Mouse (Mus musculus): ENCODE data around the gene Avl9.

Gene Avl9

GRCm38 (mm10) chr6:56794834-56795233 lies 80.1 kb downstream of the Avl9 start:
- no peak for DNase-seq (ENCODE audit: low spot score in 2 of 2)

- no peak for DNase-seq (ENCODE audit: low spot score in 2 of 2)
Observed at GRCm38 (mm10) chr6:56796232-56796631, 81.5 kb downstream of the Avl9 start.

DNA sequence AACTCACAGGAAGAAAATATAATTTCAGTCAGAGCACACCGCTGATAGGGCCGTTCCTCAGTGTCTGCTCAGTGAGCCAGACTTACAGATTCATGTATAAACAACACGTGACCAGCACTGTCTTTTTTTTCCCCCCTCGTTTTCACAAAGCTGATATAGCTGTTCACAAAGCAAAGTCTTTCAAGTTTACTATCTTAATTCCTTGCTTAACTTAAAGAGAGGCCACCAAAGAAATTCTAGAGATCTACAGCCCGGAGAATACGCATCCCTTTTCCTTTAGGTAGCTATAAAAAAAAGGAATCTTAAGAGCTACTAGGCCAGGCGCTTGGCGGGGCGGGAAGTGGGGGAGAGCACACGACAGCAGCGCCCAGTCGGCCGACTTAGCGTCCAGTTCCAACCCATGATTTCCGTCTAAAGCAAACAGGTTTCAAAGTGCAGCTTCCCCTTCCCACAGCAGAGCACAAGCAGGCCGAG lies 82.0 kb downstream of the Avl9 start:
- DNase-seq (ENCODE audit: low spot score in 2 of 2), result peak; percentile 33 to 50

GRCm38 (mm10) chr6:56797311-56798151 lies 82.8 kb downstream of the Avl9 start, which contains the start of gene Kbtbd2:
Gene Kbtbd2 (minus strand): TSS chr6:56797813.
- peak; percentile 94 to 95 for DNase-seq (ENCODE audit: low spot score in 2 of 2)

GRCm38 (mm10) chr6:56798152-56798465 lies 83.4 kb downstream of the Avl9 start:
- no peak for DNase-seq (ENCODE audit: low spot score in 2 of 2)

GRCm38 (mm10) chr6:56805026-56805425 lies 90.3 kb downstream of the Avl9 start:
- DNase-seq (ENCODE audit: low spot score in 2 of 2), result no peak

DNA sequence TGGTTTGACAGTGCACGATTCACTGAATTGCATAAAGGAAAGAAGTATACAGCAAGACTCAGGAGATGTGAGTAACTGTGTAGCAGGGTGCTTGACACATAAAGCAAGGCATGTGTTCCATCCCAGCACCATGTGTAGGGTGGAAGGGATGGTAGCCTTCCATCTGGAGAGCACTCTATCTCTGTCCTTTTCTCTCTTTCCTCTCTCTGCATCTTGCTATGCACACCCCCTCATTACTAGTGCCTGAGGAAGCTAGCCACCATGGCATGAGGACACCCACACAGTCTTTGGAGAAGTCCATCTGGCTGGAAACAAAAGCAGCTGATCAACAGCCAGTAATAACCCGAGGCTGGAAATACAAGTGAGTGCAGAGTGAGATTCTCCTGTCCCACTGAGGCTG lies 91.5 kb downstream of the Avl9 start:
- DNase-seq (ENCODE audit: low spot score in 2 of 2), result no peak

GRCm38 (mm10) chr6:56808656-56809055 lies 94.0 kb downstream of the Avl9 start:
- peak; percentile 22 to 48 for DNase-seq (ENCODE audit: low spot score in 2 of 2)

Data from spleen, postnatal 36 days (tissue).